Mouse (Mus musculus): ENCODE measurements around the gene Plch2.

Gene Plch2

DNA sequence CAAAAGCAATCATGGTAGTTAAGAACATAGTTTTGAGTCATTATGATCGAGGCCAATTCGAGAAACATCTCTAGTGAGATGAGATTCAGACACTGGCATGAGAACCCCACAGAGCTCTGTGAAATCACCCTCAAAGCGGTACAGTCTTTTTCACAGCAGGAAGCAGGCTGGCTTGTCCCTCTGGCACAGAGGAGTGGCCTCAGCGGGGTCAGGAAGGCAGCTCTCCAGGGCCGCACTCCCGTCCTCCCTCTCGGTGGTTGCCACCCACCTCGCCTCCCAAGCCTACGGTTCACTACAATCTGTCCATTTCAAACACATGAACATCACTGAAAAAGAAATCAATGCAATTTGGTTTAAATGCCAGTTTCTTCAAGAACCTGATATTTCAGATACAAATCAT lies 17.8 kb upstream of the Plch2 start:
- no peak for DNase-seq (ENCODE audit: low read depth, low spot score)

DNA sequence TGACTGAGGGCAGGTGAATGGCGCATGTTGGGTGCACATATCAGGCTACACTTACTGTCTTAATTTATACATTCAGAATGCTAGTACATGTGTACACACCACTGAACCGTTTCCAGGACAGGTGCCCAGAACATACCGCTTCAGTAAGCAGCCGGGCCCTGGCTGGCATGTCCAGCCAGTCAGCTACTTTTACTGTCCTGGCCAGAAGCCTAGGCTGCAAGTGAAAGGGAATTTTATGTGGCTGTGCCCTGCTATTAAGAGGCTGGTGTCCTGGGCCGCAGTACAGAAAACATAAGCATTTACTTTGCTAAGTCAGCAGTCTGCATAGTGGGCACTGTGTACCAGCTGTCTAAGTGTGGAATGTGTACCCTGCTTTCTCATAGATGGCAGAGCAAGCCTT lies 14.3 kb upstream of the Plch2 start:
- no peak for DNase-seq (ENCODE audit: low read depth, low spot score)

GRCm38 (mm10) chr4:155070199-155070598 lies 13.6 kb upstream of the Plch2 start:
- DNase-seq (ENCODE audit: low read depth, low spot score), result no peak

- DNase-seq (ENCODE audit: low read depth, low spot score), result no peak
Observed at GRCm38 (mm10) chr4:155069191-155069590, 12.6 kb upstream of the Plch2 start.

- DNase-seq (ENCODE audit: low read depth, low spot score), result no peak
Observed at GRCm38 (mm10) chr4:155068357-155068972, 11.9 kb upstream of the Plch2 start.

DNA sequence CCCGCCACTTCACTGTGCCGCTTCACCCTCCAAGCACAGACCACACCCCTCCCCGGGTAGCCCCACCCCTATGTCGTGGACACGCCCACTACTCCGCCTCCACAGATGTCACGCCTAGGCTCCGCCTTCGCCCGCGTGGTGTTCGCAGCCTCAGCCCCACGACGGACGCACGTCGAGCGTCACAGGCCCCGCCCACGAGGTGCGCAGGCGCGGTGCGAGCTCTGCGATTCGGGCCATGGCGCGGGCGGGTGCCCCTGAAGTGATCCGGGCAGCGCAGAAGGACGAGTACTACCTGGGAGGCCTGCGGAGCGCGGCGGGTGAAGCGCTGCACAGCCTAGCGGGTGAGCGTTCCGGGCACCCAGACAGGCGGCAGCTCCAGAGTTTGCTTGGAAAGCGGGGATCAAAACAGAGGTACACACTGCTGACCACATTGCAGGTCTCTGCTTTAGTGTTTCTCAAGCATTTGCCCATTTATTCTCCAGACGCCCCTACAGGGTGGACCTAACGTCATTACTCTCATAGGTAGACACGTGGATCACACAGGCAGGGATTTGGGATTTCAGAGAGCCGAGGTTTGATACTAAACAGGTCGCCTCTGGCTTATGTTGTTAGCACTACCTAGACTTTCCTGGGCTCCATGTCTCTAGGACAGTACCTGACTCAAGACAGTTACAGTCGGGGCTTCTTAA lies 10.4 kb upstream of the Plch2 start, which contains the start of gene Pex10:
Gene Pex10, plus strand, starts transcription at position 183 of the 689 bp plus-strand sequence.
- peak; percentile 94 for DNase-seq (ENCODE audit: low read depth, low spot score)

DNA sequence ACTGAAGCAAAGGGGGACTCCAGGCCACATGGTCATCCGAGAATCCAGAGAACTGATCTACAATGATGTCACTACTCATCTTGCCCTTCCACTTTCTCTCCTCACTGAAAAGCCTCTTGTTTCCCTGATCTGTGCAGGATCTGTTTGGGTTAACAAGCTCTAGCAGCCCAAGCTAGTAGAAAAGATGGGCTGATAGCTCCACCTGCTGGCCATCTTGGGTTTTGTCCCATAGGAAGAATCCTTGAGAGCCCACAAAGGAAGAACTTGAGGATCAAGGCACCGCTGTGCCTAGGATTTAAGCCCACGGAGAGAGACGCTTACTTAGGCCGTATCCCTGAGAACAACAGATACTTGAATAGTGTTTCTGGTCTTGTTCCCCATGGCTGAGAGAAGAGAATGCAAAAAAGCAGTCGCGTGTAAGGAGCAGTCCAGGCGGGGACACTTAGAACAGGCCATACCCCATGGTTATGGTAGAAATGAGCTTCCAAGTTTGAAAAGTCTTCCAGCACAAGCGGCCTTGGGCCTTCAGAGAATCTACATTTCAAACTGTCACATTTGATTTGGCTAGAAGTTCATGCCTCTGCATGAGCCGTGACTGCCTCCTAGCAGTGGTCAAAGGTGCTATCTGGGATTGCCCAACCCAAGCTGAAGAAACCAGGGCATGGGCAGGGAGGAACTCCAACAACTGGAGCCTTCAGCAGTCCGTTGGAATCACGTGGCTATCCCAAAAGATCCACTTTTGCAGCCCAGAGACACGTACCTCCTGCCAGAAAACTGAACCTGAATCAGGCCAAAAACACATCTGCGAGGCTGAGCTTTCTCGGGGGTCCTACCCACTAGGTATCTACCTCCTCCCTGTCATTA lies 9.6 kb upstream of the Plch2 start:
- peak; percentile 86 for DNase-seq (ENCODE audit: low read depth, low spot score)

DNA sequence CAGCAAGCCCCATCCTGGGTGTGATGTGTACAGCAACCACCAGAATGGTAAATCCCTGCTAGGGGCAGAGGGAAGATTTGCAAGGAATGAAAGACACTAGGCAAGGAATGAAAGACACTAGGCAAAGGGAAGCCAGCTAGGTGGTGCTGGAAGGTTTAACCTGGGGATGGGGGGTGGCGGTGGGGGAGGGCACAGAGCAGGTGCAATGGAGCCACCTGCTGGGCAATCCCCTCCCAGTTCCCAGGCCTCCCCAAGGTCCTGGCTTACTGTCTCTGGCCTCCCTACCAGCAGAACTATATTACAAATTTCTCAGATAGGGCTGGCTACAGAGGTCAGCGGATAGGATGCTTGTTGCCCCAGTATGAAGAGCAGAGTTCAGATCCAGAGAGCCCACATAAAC lies 7.9 kb upstream of the Plch2 start:
- DNase-seq (ENCODE audit: low read depth, low spot score), result no peak

GRCm38 (mm10) chr4:155063895-155064294 lies 7.3 kb upstream of the Plch2 start:
- no peak for DNase-seq (ENCODE audit: low read depth, low spot score)

DNA sequence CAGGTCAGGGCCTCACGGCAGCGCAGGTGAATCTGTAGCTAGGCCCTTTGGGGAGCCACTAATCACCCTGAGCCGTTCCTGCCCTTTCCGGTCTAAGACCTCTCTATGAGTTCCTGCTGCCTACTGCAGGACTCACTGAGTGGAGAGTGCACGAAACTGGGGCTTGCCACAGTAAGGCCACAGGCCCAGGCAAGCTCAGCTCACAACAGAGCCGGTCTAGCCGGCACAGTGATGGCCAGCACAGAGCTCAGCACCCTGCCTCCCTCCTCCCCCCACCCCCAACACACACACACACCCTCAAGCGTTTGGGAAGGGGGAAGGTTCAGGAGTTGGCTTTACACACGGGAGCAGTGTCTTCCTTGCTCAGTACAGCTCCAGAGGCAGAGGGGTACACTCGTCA lies 1.7 kb upstream of the Plch2 start:
- no peak for DNase-seq (ENCODE audit: low read depth, low spot score)

GRCm38 (mm10) chr4:155050116-155050515 lies 6.5 kb downstream of the Plch2 start:
- DNase-seq (ENCODE audit: low read depth, low spot score), result no peak

GRCm38 (mm10) chr4:155046636-155047035 lies 9.9 kb downstream of the Plch2 start:
- DNase-seq (ENCODE audit: low read depth, low spot score), result no peak

GRCm38 (mm10) chr4:155043289-155043625 lies 13.3 kb downstream of the Plch2 start:
- no peak for DNase-seq (ENCODE audit: low read depth, low spot score)

- DNase-seq (ENCODE audit: low read depth, low spot score), result no peak
Observed at GRCm38 (mm10) chr4:155042606-155043288, 13.8 kb downstream of the Plch2 start.

GRCm38 (mm10) chr4:155040696-155041095 lies 15.9 kb downstream of the Plch2 start:
- DNase-seq (ENCODE audit: low read depth, low spot score), result no peak

DNA sequence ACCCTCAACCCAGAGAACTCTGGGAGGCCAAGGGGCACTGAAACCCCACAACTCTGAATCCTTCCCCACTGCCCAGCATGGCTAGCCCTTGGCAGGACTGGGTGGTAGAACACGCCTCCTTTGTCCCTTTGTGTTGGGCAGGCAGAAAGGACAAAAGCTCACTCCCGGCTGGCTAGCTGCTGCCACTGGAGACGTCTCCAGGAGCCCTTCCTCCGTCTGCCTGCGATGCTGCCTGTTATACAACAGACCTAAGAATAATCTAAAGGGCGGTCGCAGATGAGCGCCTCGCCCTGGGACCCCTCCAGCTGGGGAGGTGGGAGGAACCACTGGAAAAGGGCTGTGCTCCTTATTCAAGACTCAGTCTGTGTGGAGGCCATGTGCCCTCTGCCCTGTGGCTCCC lies 16.4 kb downstream of the Plch2 start:
- DNase-seq (ENCODE audit: low read depth, low spot score), result no peak

- no peak for DNase-seq (ENCODE audit: low read depth, low spot score)
Observed at GRCm38 (mm10) chr4:155034787-155035186, 21.8 kb downstream of the Plch2 start.

- no peak for DNase-seq (ENCODE audit: low read depth, low spot score)
Observed at GRCm38 (mm10) chr4:155034202-155034601, 22.4 kb downstream of the Plch2 start.

- no peak for DNase-seq (ENCODE audit: low read depth, low spot score)
Observed at GRCm38 (mm10) chr4:155033115-155033514, 23.5 kb downstream of the Plch2 start.

- DNase-seq (ENCODE audit: low read depth, low spot score), result no peak
Observed at GRCm38 (mm10) chr4:155024170-155025010, 32.2 kb downstream of the Plch2 start.

- no peak for DNase-seq (ENCODE audit: low read depth, low spot score)
Observed at GRCm38 (mm10) chr4:155022228-155022855, 34.2 kb downstream of the Plch2 start.
